Mouse (Mus musculus): ENCODE results near the gene Fdx1. TPM values are rescaled to one million over a fixed set of nuclear protein-coding genes. Genes with fewer than 3 reads are reported as not detected.

The Fdx1 gene
- polyA plus RNA-seq, 1 experiment from 2014 or later = 76.8 TPM

Other genes starting within 250 kb of the Fdx1 start
- gene Arhgap20, start 198.2 kb downstream of the Fdx1 start, polyA plus RNA-seq (2016; fragmentation: Nextera tagmentation; extraction: Ambion mirVana) = 2.8 and 4.4 TPM in 2 replicates
- 153 and 159 TPM in 2 replicates for gene Rdx, start 83.6 kb upstream of the Fdx1 start, polyA plus RNA-seq (2016; fragmentation: Nextera tagmentation; extraction: Ambion mirVana)
- gene Zc3h12c, start 205.0 kb upstream of the Fdx1 start, polyA plus RNA-seq (2016; fragmentation: Nextera tagmentation; extraction: Ambion mirVana) = 2.8 and 3.4 TPM in 2 replicates

Data from limb, embryonic 12.5 days (tissue).